ENCODE assay signal across 7 mouse cellular contexts in the genomic region with DNA sequence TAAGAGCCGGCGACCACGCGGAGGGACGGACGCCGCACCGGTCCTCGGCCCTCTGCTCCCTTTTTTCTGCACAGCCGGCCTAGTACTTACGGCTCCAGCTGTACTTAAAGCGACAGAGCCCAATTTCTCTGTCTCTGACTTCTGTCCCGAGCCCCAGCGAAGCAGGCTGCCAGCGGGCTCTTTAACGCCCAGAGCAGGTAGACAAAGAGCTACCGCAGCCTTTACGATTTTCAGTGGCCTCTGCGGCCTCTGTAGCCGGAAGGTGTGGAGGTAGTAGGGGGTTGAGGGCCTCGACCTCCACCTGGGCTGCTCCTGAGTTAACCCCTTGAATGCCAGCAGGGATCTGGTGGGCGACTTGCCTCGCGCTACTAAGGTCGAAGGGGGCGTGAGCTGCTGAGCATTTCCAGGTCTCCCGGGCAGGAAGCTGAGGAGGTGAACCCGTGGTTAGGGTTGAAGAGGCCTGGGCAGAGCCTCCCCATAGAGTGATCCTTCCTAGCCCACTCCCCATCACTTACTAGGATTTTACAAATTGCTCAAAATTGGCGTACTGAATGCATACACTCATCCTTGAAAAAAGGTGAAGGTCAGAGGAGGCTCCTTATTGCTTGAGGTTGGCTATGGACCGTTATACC.
A peak's percentile ranks its signal among the peaks of the same experiment; 100 is the strongest.
DNase-seq lines count a peak whose midpoint lies in the region; ATAC-seq and TF ChIP-seq lines count a peak whose summit lies in the region.

No protein-coding gene starts in this region.

- peaks cover 21% of the 10 kb centered on the region for H3K36me3 ChIP-seq in forebrain, embryonic 10.5 days (replicated peaks)
- H3K36me3 ChIP-seq in hindbrain, embryonic 12.5 days, result no peaks in the 10 kb centered on the region
- H3K36me3 ChIP-seq in limb, embryonic 13.5 days, result no peaks in the 10 kb centered on the region
- no peaks in the 10 kb centered on the region for H3K36me3 ChIP-seq in midbrain, embryonic 12.5 days
- no peaks in the 10 kb centered on the region for H3K36me3 ChIP-seq in stomach, embryonic 16.5 days (ENCODE audit: control insufficient read depth, insufficient read depth, low read length)

- H3K27ac ChIP-seq in forebrain, embryonic 10.5 days, result peak overlapping the region; percentile 85
- peak overlapping the region; percentile 71 for H3K27ac ChIP-seq in hindbrain, embryonic 12.5 days
- no peak overlapping the region for H3K27ac ChIP-seq in limb, embryonic 13.5 days
- peak overlapping the region; percentile 70 for H3K27ac ChIP-seq in midbrain, embryonic 12.5 days (replicated peaks)
- no peak overlapping the region for H3K27ac ChIP-seq in stomach, embryonic 16.5 days (ENCODE audit: low read length)

- H3K27me3 ChIP-seq in Patski, result no peaks in the 10 kb centered on the region
- peaks cover 33% of the 10 kb centered on the region for H3K27me3 ChIP-seq in forebrain, embryonic 10.5 days (ENCODE audit: poor library complexity, severe bottlenecking)
- peaks cover 18% of the 10 kb centered on the region for H3K27me3 ChIP-seq in hindbrain, embryonic 12.5 days
- 0 out of 2 replicates have a peak, but pooled peaks cover 2% of the 10 kb centered on the region for H3K27me3 ChIP-seq in limb, embryonic 13.5 days
- H3K27me3 ChIP-seq in midbrain, embryonic 12.5 days, result peaks cover 51% of the 10 kb centered on the region
- H3K27me3 ChIP-seq in stomach, embryonic 16.5 days (ENCODE audit: control insufficient read depth, insufficient read depth, low read length), result no peaks in the 10 kb centered on the region

- H3K4me1 ChIP-seq in forebrain, embryonic 10.5 days, result peaks cover 88% of the 10 kb centered on the region
- peaks cover 70% of the 10 kb centered on the region for H3K4me1 ChIP-seq in hindbrain, embryonic 12.5 days
- H3K4me1 ChIP-seq in limb, embryonic 13.5 days, result peaks cover 78% of the 10 kb centered on the region
- H3K4me1 ChIP-seq in midbrain, embryonic 12.5 days, result peaks cover 68% of the 10 kb centered on the region
- peaks cover 40% of the 10 kb centered on the region for H3K4me1 ChIP-seq in stomach, embryonic 16.5 days (ENCODE audit: control insufficient read depth, insufficient read depth, low read length)

- peak overlapping the region; percentile 66 for H3K4me2 ChIP-seq in hindbrain, embryonic 12.5 days (replicated peaks)
- H3K4me2 ChIP-seq in limb, embryonic 13.5 days (replicated peaks), result peak overlapping the region; percentile 88
- peak overlapping the region; percentile 89 for H3K4me2 ChIP-seq in midbrain, embryonic 12.5 days (replicated peaks)
- peak overlapping the region; percentile 85 for H3K4me2 ChIP-seq in stomach, embryonic 16.5 days (ENCODE audit: low read depth, low read length)

- peak; percentile 86 for ATAC-seq in Patski
- peak; percentile 84 for ATAC-seq in hindbrain, embryonic 12.5 days (ENCODE audit: low FRiP score)
- ATAC-seq in limb, embryonic 13.5 days (ENCODE audit: low FRiP score, low read depth), result peak; percentile 71
- peak; percentile 74 for ATAC-seq in midbrain, embryonic 12.5 days (ENCODE audit: low FRiP score, low read depth)
- peak; percentile 71; the same call in 1 of the 2 replicates for ATAC-seq in stomach, embryonic 16.5 days (ENCODE audit: insufficient read depth, low FRiP score)

- H3K9me3 ChIP-seq in forebrain, embryonic 10.5 days, result no peaks in the 10 kb centered on the region
- H3K9me3 ChIP-seq in hindbrain, embryonic 12.5 days (replicated peaks), result no peaks in the 10 kb centered on the region
- no peaks in the 10 kb centered on the region for H3K9me3 ChIP-seq in limb, embryonic 13.5 days
- H3K9me3 ChIP-seq in midbrain, embryonic 12.5 days, result no peaks in the 10 kb centered on the region
- no peaks in the 10 kb centered on the region for H3K9me3 ChIP-seq in stomach, embryonic 16.5 days (replicated peaks; ENCODE audit: control insufficient read depth, low read length)

- peak overlapping the region; percentile 72 for H3K4me3 ChIP-seq in forebrain, embryonic 10.5 days
- peak overlapping the region; percentile 53 for H3K4me3 ChIP-seq in hindbrain, embryonic 12.5 days
- H3K4me3 ChIP-seq in limb, embryonic 13.5 days, result peak overlapping the region; percentile 57
- H3K4me3 ChIP-seq in midbrain, embryonic 12.5 days, result peak overlapping the region; percentile 55
- H3K4me3 ChIP-seq in stomach, embryonic 16.5 days (replicated peaks; ENCODE audit: low read length), result peak overlapping the region; percentile 58

- no peak for TF ChIP-seq CTCF in Patski (IDR thresholded peaks at IDR 0.05)

- DNase-seq in Patski (ENCODE audit: low read depth, low spot score), result no peak
- DNase-seq in adrenal gland, postnatal 14 days, result peak; percentile 73
- peak; percentile 71 for DNase-seq in forebrain, embryonic 10.5 days (ENCODE audit: extremely low spot score, low spot score)

- in situ Hi-C loops in Patski (cut with MboI; ENCODE audit: low pct_unique_long_range_greater_than_20kb), result no loop called here

- CTCF ChIA-PET in Patski (lab: Charles Lee), result interaction anchor here (1.1 to 2.1 kb wide), 3 partner anchors 10 to 34 kb away, joined by 3 to 9 read pairs (median 4); no protein-coding TSS in a partner anchor

- POLR2A ChIA-PET in Patski (lab: Charles Lee), result interaction anchor here (1.4 kb wide), 1 partner anchor 10 kb away, joined by 3 read pairs; no protein-coding TSS in a partner anchor

- peak overlapping the region; percentile 72 for H3K9ac ChIP-seq in hindbrain, embryonic 12.5 days
- peak overlapping the region; percentile 73 for H3K9ac ChIP-seq in limb, embryonic 13.5 days
- H3K9ac ChIP-seq in midbrain, embryonic 12.5 days (replicated peaks), result peak overlapping the region; percentile 68
- H3K9ac ChIP-seq in stomach, embryonic 16.5 days (ENCODE audit: low read length), result peak overlapping the region; percentile 60

- WGBS in forebrain, embryonic 10.5 days, result under 1% methylated on average over 30 of the region's 30 CpGs
- WGBS in hindbrain, embryonic 12.5 days, result under 1% methylated on average over 30 of the region's 30 CpGs
- 2% methylated on average over 30 of the region's 30 CpGs for WGBS in limb, embryonic 13.5 days
- WGBS in midbrain, embryonic 12.5 days, result under 1% methylated on average over 30 of the region's 30 CpGs
- 4% methylated on average over 30 of the region's 30 CpGs for whole genome bisulfite sequencing in stomach, embryonic 16.5 days

Comparison
In these comparisons a context has a peak if more than half of its experiments do, and no peak if none do; other contexts are left out.
1. H3K27ac ChIP-seq: peak in forebrain, embryonic 10.5 days (single experiment), hindbrain, embryonic 12.5 days (single experiment) and midbrain, embryonic 12.5 days (single experiment); none in limb, embryonic 13.5 days (single experiment) and stomach, embryonic 16.5 days (single experiment).
2. Peak in every context shown above with its lines, with median percentiles within 50 percentile points of each other: ATAC-seq, H3K4me3 ChIP-seq, H3K4me2 ChIP-seq and H3K9ac ChIP-seq.